Mouse (Mus musculus) kidney, embryonic 15.5 days (tissue): Measurements from ENCODE around the gene Fcrl1. TPM values are rescaled to one million over a fixed set of nuclear protein-coding genes. Genes with fewer than 3 reads are reported as not detected.
A peak's percentile ranks its signal among the peaks of the same experiment; 100 is the strongest.
"Not testable (repeated sequence)": the region's sequence is repeated elsewhere in the genome, so short reads cannot be mapped to it uniquely, and the experiment has no call there.

ENCODE experiments used
- ATAC-seq: fragments of 200-750 bp; cut with Nextera tagmentation; replicated peaks from 2 replicates; pipeline ENCODE4 v1.8.0; 2017; ENCODE audit warnings: moderate TSS enrichment; ENCODE audit not compliant: low FRiP score
- H3K27ac ChIP-seq: fragments of 300-500 bp; sonication (generic); 2 replicates; pipeline ENCODE4 v1.5.1; 2015; ENCODE audit warnings: mild to moderate bottlenecking, inconsistent platforms
- H3K27me3 ChIP-seq: fragments of 300-500 bp; sonication (generic); 2 replicates; pipeline ENCODE4 v1.6.1; 2015; ENCODE audit warnings: inconsistent platforms
- H3K36me3 ChIP-seq: fragments of 300-500 bp; sonication (generic); 2 replicates; pipeline ENCODE4 v1.6.1; 2015; ENCODE audit warnings: inconsistent platforms
- H3K4me1 ChIP-seq: fragments of 300-500 bp; sonication (generic); 2 replicates; pipeline ENCODE4 v1.6.1; 2015; ENCODE audit warnings: inconsistent platforms
- H3K4me2 ChIP-seq: fragments of 300-500 bp; sonication (generic); 2 replicates; pipeline ENCODE4 v1.6.1; 2015; ENCODE audit warnings: moderate library complexity, mild to moderate bottlenecking, inconsistent platforms
- H3K4me3 ChIP-seq: fragments of 300-500 bp; sonication (generic); replicated peaks from 2 replicates; pipeline ENCODE4 v1.5.1; 2015; ENCODE audit warnings: mild to moderate bottlenecking, inconsistent platforms
- H3K9ac ChIP-seq: fragments of 300-500 bp; sonication (generic); 2 replicates; pipeline ENCODE4 v1.6.1; 2015; ENCODE audit warnings: mild to moderate bottlenecking, inconsistent platforms
- H3K9me3 ChIP-seq: fragments of 300-500 bp; sonication (generic); replicated peaks from 2 replicates; pipeline ENCODE4 v1.6.1; 2016; ENCODE audit warnings: inconsistent platforms
- WGBS: fragments of 180-500 bp; shearing (Covaris S2); methylation state at CpG from one replicate; pipeline ENCODE4 v1.1.7; 2015; ENCODE audit warnings: mixed read lengths; 5-methylcytosine and 5-hydroxymethylcytosine counted together
- polyA plus RNA-seq: library from polyadenylated mRNA; unstranded; fragments of >200 nt; fragmentation: Nextera tagmentation; extraction: Ambion mirVana; gene quantifications from 2 replicates; pipeline ENCODE4 v1.2.1, GENCODE M21; 2015

Gene Fcrl1
- 0.36 and 0.66 TPM in 2 replicates for polyA plus RNA-seq

DNA sequence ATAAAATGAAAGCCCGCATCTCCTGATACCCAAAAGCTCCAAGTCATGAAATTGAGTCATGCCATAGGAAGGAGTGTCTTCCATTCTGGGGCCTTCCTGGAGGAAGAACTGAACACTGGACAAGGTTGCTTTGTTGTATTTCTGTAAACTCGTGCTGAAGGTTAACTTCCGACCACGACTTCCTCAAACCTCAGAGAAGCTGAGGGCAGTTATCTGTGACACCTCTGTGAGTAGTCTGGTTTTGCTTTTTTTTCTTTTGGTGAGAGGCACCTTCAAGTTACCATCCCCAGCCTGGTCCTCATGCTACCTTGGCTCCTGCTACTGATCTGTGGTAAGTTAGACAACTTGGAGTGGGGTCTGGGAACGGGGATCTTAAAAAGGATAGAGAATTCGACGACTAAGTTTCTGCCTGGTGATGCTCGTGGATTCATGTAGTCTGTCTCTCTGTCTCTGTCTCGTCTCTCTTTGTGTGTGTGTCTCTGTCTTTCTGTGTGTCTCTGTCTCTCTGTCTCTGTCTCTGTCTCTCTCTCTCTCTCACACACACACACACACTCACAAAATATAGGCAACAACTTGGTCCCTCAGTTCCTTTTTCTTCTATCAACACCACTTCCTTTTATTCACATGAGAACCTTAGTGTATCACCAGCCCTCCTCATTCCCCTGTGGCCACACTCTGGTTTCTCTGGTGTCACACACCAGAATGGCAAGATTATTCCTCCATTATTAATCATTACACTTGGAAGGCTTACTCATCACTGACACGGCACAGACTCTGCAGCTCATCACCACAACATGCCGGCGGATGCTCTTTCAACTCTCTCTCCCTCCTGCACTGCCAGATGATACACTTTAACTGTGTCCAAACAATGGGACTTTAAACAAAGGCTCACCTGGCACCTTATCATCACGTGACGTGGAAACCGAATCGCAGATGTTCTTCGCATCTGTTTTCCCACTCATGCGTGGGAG lies at the start of gene Fcrl1:
TSS of gene Fcrl1 (plus strand) at position 193 of the 971 bp plus-strand sequence.
- 0 out of 2 replicates have a peak, but pooled peaks have one; percentile 22 for ATAC-seq
- Histone ChIP-seq H3K4me2 (no peak within 1 kb of the TSS), H3K4me1 (0 out of 2 replicates have a peak, but pooled peaks cover 5% of the 10 kb centered on the region), H3K9ac (no peak within 1 kb of the TSS), H3K27me3 (no peaks in the 10 kb centered on the region), H3K9me3 (no peaks in the 10 kb centered on the region), H3K27ac (no peak within 1 kb of the TSS), H3K4me3 (no peak within 1 kb of the TSS), H3K36me3 (no peaks in the 10 kb centered on the region)
- 79% methylated on average over 18 of the region's 18 CpGs for WGBS

DNA sequence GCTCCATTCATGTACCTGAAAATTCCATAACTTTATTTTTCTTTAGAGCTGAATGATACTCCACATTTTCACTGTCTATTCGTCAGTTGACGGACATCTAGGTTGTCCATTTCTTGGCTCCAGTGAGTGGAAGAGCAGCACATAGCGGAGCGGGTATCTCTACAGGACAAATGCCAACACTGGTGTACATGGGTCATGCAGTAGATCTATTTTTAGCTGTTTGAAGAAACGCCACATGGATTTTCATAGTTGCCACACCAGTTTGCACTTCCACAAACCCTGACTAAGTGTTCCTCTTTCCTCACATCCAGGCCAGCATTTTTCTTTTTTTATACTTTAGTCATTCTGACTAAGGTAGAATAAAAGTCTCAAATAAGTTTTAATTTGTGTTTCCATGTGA lies 38.3 kb upstream of the Fcrl1 start:
- WGBS, result 87% methylated on average over 5 of the region's 5 CpGs
- H3K27ac ChIP-seq, result no peak overlapping the region
- no peaks in the 10 kb centered on the region for H3K4me1 ChIP-seq
- H3K4me3 ChIP-seq, result no peak overlapping the region
- no peaks in the 10 kb centered on the region for H3K36me3 ChIP-seq
- no peak overlapping the region for H3K4me2 ChIP-seq
- ATAC-seq, result no peak
- no peaks in the 10 kb centered on the region for H3K9me3 ChIP-seq
- no peaks in the 10 kb centered on the region for H3K27me3 ChIP-seq
- H3K9ac ChIP-seq, result no peak overlapping the region

DNA sequence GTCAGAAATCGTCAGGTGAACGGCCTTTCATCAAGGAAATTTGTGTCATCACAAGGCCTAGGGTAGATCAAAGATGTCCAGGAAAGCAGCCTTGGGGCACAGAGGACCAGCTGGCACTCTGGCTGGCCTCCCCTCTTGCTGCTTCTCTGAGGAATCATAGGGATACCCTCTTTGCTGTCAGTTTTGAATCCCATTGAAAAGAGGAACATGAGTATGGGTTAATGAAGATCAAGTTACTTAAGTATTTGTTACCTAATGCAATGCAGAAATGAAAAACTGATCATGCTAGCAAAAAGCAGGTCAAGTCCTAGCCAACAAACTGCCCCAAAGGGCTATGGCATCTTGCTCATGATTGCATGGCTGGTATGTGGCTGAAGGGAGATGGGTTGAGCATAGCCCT lies 25.2 kb upstream of the Fcrl1 start:
- not testable (repeated sequence) for H3K4me1 ChIP-seq, H3K9ac ChIP-seq, H3K4me2 ChIP-seq, H3K27me3 ChIP-seq, H3K4me3 ChIP-seq, H3K36me3 ChIP-seq, ATAC-seq, H3K27ac ChIP-seq, H3K9me3 ChIP-seq
- 88% methylated on average over 2 of the region's 2 CpGs for WGBS

DNA sequence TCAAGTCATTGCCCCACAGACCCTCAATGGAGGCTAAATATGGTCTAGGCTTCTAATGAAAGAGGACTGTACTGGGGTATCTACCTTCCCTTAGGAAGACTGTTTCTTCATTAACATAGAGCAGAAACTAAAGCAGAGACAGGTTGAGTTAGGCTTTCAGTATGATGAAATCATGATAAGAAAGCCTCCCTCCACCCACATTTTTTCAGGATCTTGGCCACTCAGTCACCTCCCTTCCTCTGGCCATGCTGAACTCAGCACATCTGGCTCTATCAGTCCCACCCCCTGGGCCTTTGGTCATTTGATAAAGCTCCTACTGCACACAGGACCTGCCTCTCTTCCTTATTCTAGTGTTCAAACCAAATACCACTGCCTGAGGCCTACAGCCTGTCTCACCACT lies 18.6 kb upstream of the Fcrl1 start, which contains the start of gene Cd5l:
TSS of gene Cd5l (plus strand) at position 301 of the 400 bp plus-strand sequence.
- Histone ChIP-seq H3K36me3 (no peaks in the 10 kb centered on the region), H3K4me1 (no peaks in the 10 kb centered on the region), H3K27ac (no peak within 1 kb of the TSS), H3K27me3 (no peaks in the 10 kb centered on the region), H3K4me3 (no peak within 1 kb of the TSS), H3K4me2 (no peak within 1 kb of the TSS), H3K9me3 (no peaks in the 10 kb centered on the region), H3K9ac (no peak within 1 kb of the TSS)
- ATAC-seq, result no peak

DNA sequence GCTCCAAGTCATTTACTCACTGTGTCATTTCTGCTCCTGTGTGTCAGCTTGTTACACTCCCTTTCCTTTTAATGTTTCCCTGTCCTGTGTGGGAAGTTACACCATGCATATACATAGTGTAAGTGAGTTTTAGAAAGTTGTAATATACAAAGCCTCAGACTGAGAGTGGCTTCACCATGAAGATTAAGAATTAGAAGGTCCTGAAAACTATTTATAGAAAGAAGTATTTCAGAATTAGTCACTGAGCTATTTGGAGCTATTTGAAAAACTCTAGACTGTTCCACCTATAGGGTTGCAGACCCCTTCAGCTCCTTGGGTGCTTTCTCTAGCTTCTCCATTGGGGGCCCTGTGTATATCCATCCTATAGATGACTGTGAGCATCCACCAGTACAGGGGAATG lies 17.0 kb upstream of the Fcrl1 start:
- Histone ChIP-seq H3K4me2 (no peak overlapping the region), H3K27ac (no peak overlapping the region), H3K9me3 (no peaks in the 10 kb centered on the region), H3K36me3 (no peaks in the 10 kb centered on the region), H3K4me3 (no peak overlapping the region), H3K9ac (no peak overlapping the region), H3K27me3 (no peaks in the 10 kb centered on the region), H3K4me1 (no peaks in the 10 kb centered on the region)
- ATAC-seq, result no peak

DNA sequence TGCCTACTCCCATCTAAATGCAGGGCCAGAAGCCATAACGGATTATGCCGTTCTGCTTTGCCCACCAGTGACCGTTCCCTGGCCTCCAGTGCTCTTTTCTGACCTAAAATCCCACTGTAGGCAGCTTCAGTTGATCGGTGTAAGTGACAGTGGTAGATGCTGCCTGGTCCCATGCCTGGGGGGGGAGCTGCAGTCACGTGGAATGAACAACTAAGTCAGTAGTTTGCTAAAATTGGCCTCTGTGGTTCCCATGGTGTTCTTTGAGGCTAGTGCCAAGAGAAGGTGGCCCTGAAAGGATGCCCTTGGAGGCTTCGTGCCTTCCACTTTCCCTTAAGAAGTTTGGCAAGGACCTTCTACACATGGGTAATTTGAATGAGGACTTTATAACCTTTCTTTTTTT lies 15.7 kb upstream of the Fcrl1 start:
- H3K27ac ChIP-seq, result no peak overlapping the region
- H3K36me3 ChIP-seq, result no peaks in the 10 kb centered on the region
- no peak overlapping the region for H3K9ac ChIP-seq
- H3K9me3 ChIP-seq, result no peaks in the 10 kb centered on the region
- H3K27me3 ChIP-seq, result no peaks in the 10 kb centered on the region
- H3K4me1 ChIP-seq, result no peaks in the 10 kb centered on the region
- 87% methylated on average over 6 of the region's 6 CpGs for WGBS
- ATAC-seq, result no peak
- no peak overlapping the region for H3K4me2 ChIP-seq
- H3K4me3 ChIP-seq, result no peak overlapping the region

DNA sequence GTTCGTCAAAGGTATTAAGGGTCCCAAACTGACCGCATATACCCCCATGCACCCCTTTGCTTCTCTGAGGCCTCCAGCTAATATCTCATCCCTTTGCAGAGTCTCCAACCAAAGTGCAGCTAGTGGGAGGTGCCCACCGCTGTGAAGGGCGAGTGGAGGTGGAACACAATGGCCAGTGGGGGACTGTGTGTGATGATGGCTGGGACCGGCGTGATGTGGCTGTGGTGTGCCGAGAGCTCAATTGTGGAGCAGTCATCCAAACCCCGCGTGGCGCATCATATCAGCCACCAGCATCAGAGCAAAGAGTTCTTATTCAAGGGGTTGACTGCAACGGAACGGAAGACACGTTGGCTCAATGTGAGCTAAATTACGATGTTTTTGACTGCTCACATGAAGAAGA lies 10.5 kb upstream of the Fcrl1 start:
- Histone ChIP-seq H3K4me3 (no peak overlapping the region), H3K4me2 (no peak overlapping the region), H3K9me3 (no peaks in the 10 kb centered on the region), H3K27me3 (no peaks in the 10 kb centered on the region), H3K9ac (no peak overlapping the region), H3K36me3 (no peaks in the 10 kb centered on the region), H3K27ac (no peak overlapping the region), H3K4me1 (no peaks in the 10 kb centered on the region)
- 92% methylated on average over 14 of the region's 14 CpGs for WGBS
- no peak for ATAC-seq

DNA sequence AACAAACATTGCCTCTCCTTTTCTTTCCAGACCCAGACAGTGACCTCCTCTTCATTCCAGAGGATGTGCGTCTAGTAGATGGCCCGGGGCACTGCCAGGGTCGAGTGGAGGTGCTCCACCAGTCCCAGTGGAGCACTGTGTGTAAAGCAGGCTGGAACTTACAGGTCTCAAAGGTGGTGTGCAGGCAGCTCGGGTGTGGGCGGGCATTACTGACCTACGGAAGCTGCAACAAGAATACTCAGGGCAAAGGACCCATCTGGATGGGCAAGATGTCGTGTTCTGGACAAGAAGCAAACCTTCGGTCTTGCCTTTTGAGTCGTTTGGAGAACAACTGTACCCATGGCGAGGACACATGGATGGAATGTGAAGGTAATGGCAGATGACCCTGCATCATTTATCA lies 8.7 kb upstream of the Fcrl1 start:
- Histone ChIP-seq H3K27ac (no peak overlapping the region), H3K9me3 (no peaks in the 10 kb centered on the region), H3K4me3 (no peak overlapping the region), H3K9ac (no peak overlapping the region), H3K4me1 (no peaks in the 10 kb centered on the region), H3K4me2 (no peak overlapping the region), H3K27me3 (no peaks in the 10 kb centered on the region), H3K36me3 (no peaks in the 10 kb centered on the region)
- ATAC-seq, result no peak
- WGBS, result 82% methylated on average over 10 of the region's 10 CpGs

DNA sequence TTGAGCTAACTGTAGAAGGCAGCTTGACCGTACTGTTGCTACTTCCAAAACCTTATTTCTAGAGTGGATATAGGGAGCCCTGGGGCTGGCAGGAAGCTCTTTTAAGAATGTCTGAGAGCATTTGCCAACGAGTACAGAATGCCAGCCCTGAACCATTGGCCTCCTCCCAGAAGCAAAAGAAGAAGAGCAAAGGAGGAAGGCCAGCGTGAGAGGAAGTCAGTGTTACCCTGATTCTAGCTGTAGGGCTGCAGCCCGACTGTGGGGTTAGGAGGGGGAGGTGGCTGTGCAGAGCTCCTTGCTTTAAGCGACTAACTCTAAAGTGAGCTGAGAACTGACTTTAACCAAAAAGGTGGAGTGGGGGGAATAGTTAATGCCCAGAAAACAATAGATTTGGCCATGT lies 7.0 kb upstream of the Fcrl1 start:
- H3K9me3 ChIP-seq, result no peaks in the 10 kb centered on the region

DNA sequence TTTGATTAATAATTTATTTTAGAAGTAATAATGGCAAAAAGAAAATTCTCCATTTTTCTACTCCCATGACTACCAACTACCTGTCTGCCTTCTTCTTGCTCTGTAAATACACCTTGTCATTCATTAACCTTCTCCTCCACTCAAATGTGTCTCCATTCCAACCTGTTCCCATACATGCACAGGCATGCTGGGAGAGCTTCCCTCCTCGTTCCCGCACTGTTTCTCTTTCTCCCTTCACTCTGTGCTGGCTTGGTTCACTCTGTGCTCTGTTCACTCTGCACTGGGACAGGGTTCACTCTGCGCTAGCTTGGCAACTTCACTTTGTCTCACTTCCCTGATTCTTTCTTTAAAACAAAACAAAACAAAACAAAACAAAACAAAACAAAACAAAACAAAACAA lies 1.0 kb downstream of the Fcrl1 start:
- Histone ChIP-seq H3K27ac (no peak overlapping the region), H3K36me3 (no peaks in the 10 kb centered on the region), H3K27me3 (no peaks in the 10 kb centered on the region), H3K4me1 (0 out of 2 replicates have a peak, but pooled peaks cover 5% of the 10 kb centered on the region), H3K9ac (no peak overlapping the region), H3K4me2 (no peak overlapping the region), H3K9me3 (no peaks in the 10 kb centered on the region), H3K4me3 (no peak overlapping the region)
- 61% methylated on average over 3 of the region's 3 CpGs for WGBS
- peak; percentile 73 for ATAC-seq

More for the DNA sequence above, 7.0 kb upstream of the Fcrl1 start:
- Histone ChIP-seq H3K36me3 (no peaks in the 10 kb centered on the region), H3K27ac (no peak overlapping the region), H3K27me3 (no peaks in the 10 kb centered on the region), H3K4me1 (no peaks in the 10 kb centered on the region), H3K4me2 (no peak overlapping the region), H3K4me3 (no peak overlapping the region), H3K9ac (no peak overlapping the region)
- WGBS, result 72% methylated on average over 5 of the region's 5 CpGs
- no peak for ATAC-seq

DNA sequence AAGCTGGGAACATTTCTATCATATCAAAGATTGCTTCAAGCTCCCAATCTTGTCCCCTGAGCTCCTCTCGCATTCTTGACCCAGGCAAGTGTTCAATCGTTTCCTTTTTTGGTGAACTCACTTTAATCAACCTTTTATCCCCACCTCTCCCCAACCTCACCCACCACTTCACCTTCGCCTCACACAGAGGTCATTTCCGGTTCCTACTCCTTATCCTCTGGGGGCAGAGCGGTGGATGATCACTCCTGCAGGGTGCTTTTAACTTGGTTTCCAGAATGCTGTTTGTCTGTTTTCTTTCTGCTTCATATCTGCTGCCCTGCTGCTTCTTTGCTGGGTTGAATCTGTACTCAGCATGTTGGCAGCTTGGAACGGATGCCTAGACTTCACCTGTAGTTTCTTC lies 1.5 kb downstream of the Fcrl1 start:
- no peak overlapping the region for H3K9ac ChIP-seq
- H3K27ac ChIP-seq, result no peak overlapping the region
- no peaks in the 10 kb centered on the region for H3K9me3 ChIP-seq
- ATAC-seq, result no peak
- H3K4me1 ChIP-seq, result 0 out of 2 replicates have a peak, but pooled peaks cover 5% of the 10 kb centered on the region
- no peak overlapping the region for H3K4me2 ChIP-seq
- H3K4me3 ChIP-seq, result no peak overlapping the region
- H3K36me3 ChIP-seq, result no peaks in the 10 kb centered on the region
- no peaks in the 10 kb centered on the region for H3K27me3 ChIP-seq
- 63% methylated on average over 6 of the region's 6 CpGs for WGBS

DNA sequence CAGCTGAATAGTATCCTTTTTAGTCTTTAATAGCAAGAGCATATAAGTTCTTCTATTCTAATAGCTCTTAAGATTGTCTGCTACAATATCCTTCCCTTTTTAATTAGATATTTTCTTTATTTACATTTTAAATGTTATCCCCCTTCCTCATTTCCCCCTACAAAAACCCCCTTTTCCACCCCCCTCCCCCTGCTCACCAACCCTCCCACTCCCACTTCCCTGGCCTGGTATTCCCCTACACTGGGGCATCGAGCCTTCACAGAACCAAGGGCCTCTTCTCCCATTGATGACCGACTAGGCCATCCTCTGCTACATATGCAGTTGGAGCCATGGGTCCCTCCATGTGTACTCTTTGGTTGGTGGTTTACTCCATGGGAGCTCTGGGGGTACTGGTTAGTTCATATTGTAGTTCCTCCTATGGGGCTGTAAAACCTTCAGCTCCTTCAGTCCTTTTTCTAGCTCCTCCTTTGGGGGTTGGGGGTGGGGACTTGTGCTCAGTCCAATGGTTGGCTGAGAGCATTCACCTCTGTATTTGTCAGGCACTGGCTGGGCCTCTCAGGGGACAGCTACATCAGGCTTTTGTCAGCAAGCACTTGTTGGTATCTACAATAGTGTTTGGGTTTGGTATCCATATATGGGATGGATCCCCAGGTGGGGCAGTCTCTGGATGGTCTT lies 3.6 kb downstream of the Fcrl1 start:
- not testable (repeated sequence) for H3K4me2 ChIP-seq, H3K27me3 ChIP-seq, H3K36me3 ChIP-seq, ATAC-seq, H3K9ac ChIP-seq, H3K9me3 ChIP-seq, H3K27ac ChIP-seq, H3K4me3 ChIP-seq, H3K4me1 ChIP-seq
- 91% methylated on average over 2 of the region's 2 CpGs for WGBS
